Mouse (Mus musculus) cerebellum, postnatal 14 days (tissue): ENCODE measurements around the gene Asah2.
"Not testable (repeated sequence)": the region's sequence is repeated elsewhere in the genome, so short reads cannot be mapped to it uniquely, and the experiment has no call there.

Experiments used
- DNase-seq, 2 experiments: peaks; one replicate each; pipeline ENCODE4 v3.0.0; 2021; ENCODE audit warnings: mixed read lengths in 2 of 2

Gene Asah2

GRCm38 (mm10) chr19:32102294-32102975 is 5.6 kb downstream of the Asah2 start:
- no peak for DNase-seq

GRCm38 (mm10) chr19:32098582-32098981 is 9.4 kb downstream of the Asah2 start:
- no peak for DNase-seq

- DNase-seq = no peak
Observed at GRCm38 (mm10) chr19:32092358-32092757, 15.7 kb downstream of the Asah2 start.

DNA sequence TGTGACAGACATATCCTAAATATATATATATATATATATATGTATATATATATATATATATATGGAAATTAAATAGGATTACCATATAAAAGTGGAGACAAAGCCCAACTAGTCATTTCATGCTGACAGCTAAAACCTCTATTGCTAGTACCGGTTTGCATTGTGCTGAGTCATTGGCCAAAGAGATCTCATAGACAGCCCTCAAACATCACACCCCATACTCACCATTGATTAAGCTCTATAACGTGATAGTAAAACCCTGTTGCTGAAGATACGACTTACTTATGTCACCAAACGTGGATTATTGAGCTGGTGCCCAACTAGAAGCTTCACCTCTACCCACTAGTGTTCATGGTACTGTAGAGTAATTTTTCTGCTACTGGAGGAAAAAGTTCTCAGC is 17.2 kb downstream of the Asah2 start:
- no peak for DNase-seq

DNA sequence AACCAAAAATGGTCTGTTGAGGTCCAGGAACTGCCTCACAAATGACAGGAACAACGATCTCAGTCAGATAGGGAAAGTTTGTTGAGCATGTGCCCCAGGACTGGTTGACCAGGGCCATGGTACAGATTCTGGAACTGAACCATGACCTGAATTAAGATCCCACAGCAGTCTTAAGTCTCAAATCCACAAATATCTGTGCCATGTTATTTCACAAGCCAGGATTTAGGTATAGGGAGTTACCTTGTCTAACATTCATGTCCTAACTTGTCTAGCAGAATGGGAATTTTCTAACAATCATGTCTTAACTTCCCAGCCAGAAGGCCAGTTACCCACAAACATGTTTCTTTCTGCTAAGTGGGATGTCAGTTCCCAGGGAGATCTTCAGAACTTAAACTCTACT is 19.4 kb downstream of the Asah2 start:
- DNase-seq = no peak

GRCm38 (mm10) chr19:32087736-32088470 is 20.1 kb downstream of the Asah2 start:
- no peak for DNase-seq

DNA sequence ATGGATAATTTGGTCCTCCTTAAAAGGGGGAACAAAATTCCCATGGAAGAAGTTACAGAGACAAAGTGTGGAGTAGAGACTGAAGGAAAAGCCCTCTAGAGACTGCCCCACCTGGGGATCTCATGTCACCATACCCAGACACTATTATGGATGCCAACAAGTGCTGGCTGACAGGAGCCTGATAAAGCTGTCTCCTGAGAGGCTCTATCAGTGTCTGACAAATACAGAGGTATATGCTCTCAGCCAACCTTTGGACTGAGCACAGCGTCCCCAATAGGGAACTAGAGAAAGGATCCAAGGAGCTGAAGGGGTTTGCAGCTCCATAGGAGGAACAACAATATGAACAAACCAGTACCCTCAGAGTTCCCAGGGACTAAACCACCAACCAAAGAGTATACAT is 23.2 kb downstream of the Asah2 start:
- DNase-seq = not testable (repeated sequence)

GRCm38 (mm10) chr19:32070340-32070739 is 37.7 kb downstream of the Asah2 start:
- no peak for DNase-seq

DNA sequence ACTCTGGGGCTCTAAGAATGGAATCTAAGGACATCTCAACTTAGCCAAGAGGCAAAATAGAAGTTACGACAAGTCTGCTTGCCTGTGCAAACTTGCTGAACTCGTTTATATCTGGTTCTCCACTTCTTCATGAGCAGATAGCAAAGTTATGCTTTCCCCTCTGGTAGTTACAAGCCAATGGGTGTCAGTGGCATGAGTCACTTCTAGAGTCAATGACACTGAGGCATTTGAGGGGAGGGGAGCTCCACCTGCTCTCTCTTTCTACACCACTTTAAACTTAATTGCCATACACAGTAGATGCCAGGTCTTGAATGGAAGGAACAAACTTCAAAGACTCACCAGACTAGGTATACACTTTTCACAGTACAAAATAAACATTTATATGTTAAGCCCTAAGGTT is 38.4 kb downstream of the Asah2 start:
- no peak for DNase-seq

GRCm38 (mm10) chr19:32067669-32068068 is 40.3 kb downstream of the Asah2 start:
- no peak for DNase-seq

DNA sequence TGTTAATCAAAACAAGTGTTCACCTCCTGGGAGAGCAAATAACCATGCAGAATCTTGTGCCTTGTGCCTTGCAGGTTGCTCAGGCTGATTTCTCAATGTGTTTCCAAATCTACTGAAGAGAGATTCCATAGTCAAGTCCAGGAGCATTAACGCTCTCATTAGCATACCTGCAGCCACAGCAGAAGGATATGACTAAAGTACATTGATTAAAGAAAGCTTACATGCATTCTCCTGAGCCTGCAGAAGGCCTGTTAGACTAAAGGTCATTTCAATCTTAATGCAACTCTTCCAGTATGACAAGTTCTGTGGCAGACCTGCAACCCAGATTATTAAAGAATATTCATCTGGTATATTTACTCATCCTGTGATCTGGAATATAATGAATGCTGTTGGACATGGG is 46.7 kb downstream of the Asah2 start:
- DNase-seq = no peak

DNA sequence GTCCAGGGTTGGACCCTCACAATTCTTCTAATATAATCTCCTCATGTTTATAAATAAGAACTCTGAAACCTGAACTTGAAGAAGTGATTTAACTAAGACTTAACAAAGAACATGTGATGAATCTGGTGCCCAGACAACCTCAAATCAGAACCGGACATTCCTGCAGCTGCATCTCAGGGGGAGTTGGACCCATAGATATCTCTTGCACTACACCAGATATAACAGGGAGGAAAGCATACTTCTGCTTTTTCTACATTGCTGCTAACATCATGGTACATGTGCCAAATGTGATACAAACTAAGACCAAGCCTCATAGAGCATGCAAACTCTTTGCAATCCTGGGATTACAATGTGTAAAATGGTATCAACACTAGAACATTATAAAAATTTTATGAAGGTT is 51.8 kb downstream of the Asah2 start:
- no peak for DNase-seq

DNA sequence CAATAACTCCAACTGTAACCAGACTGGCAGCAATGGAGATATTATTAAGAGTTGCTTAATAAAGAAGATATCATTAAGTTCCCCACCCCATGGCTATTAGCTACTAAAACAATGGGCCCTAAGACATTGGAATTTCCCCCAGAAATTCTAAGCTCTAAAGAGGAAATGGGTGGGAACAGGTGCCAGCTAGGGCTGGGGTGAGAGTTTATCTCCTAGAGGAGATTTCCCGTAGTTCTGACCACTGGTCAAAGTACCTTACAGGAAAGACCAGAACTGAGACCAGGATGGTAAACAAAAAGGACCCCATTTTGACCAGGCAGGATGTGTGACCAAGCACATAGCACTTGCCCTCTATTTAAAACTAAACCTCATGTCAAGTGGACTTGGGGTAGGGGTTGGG is 52.3 kb downstream of the Asah2 start:
- DNase-seq = no peak

GRCm38 (mm10) chr19:32051251-32051650 is 56.8 kb downstream of the Asah2 start:
- no peak for DNase-seq

GRCm38 (mm10) chr19:32032881-32033280 is 75.1 kb downstream of the Asah2 start:
- DNase-seq = peak; percentile 6 to 14

DNA sequence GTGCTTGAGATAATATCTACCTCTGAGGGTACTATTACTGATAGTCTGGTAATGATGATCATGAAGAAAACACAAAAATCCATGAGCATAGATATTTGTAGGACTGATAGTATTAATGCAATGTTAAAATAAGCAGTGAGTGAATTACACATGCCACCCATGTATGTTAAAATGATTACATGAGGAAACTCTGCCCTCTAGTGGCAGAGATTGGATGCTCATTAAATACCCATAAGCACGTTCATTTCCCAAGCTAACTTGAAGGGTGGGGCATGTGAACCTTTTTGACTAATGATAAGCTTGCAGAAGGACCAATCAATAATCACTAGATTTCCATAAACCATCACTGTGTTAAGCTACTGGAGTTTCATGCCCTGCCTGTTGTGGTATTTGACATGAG is 77.6 kb downstream of the Asah2 start:
- DNase-seq = peak; percentile 70 to 73

DNA sequence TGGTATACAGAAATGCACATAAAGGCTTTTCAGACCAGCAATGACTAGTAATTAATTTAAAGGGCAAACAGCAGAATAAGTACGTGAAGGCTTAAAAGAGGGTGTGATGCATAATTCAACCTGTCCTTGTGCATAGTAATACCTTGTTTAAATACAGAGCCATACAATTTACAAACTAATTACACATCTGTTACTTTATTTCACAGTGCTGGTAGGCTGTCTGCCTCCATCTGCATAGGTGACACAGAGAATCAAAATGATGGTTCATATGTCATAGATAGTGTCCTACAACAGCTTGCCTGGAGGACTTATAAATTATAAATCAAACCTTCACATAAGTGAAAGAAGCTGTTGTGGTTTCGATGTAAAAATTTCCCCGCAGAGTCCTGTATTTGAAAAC is 82.6 kb downstream of the Asah2 start:
- DNase-seq = no peak

DNA sequence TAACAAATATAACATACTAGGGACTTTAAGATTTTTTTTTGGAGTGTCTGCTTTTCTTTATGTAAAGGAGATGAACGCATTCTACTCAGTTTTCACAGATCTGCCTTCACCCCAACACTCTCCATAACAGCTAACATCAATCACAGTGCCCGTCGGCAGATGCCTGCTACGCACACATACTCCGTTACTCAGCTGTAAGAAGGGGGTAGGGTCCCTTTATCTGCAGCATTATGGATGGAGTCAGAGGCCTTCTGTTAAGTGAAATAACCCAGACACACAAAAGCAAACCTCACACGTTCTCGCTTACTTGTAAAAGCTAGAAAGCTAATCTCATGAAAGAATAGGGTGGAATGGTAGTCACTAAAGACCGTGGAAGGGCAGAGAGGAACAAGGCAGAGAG is 88.3 kb downstream of the Asah2 start:
- no peak for DNase-seq

- no peak for DNase-seq
Observed at GRCm38 (mm10) chr19:32018585-32018984, 89.4 kb downstream of the Asah2 start.

DNA sequence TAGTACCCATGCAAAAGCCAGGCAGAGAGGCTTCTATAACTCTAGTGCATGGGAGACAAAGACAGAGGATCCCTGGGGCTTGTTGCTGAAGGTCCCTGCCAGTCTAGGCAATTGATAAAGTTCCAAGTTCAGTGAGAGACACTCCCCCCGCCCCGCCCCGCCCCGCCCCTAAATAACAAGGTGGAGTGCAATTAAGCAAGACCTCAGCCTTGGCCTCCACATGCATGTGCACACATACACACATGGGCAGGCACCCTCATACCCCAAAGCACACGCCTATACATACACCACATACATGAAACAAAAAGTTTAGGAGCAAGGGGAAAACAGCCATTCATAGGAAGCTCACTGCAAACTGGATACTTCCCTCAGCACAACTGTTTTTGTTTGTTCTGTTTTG is 90.0 kb downstream of the Asah2 start:
- no peak for DNase-seq

- DNase-seq = no peak
Observed at GRCm38 (mm10) chr19:32002623-32003022, 105.4 kb downstream of the Asah2 start.

DNA sequence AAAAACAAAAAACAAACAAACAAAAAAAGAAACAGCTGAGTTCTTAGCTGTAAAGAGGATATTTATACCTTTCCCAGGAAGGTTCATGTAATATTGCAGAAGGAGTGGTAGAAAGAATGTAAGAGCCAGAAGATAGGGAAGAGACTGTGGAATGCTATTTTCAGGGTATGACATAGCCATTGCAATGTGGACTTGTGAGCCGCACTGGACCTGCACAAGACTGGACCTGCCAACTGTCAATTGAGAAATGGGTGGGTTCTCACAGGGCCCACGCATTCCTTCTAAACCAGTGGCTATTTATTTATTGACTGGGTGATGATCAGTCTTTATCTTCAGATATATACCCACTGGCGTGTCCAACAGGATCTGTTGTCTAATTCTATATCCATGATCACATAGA is 111.1 kb downstream of the Asah2 start:
- DNase-seq = no peak

GRCm38 (mm10) chr19:31991057-31991456 is 117.0 kb downstream of the Asah2 start:
- DNase-seq = no peak

GRCm38 (mm10) chr19:31975882-31976281 is 132.1 kb downstream of the Asah2 start:
- DNase-seq = no peak

GRCm38 (mm10) chr19:31971998-31972397 is 136.0 kb downstream of the Asah2 start:
- peak; percentile 88 to 95 for DNase-seq
